Mouse (Mus musculus) C2C12 (cell line): ENCODE data around the gene Cdca3. TPM values are rescaled to one million over a fixed set of nuclear protein-coding genes. Genes with fewer than 3 reads are reported as not detected.
"Not testable (repeated sequence)": the region's sequence is repeated elsewhere in the genome, so short reads cannot be mapped to it uniquely, and the experiment has no call there.

Experiments
- H3K27me3 ChIP-seq: one replicate; pipeline ENCODE4 v1.6.1; 2011; ENCODE audit not compliant: control insufficient read depth, insufficient read depth, insufficient read length
- H3K36me3 ChIP-seq: one replicate; pipeline ENCODE4 v1.6.1; 2011; ENCODE audit not compliant: control insufficient read depth, insufficient read depth
- H3K4me3 ChIP-seq: one replicate; pipeline ENCODE4 v1.5.1; 2011; ENCODE audit warnings: mild to moderate bottlenecking, control low read depth; ENCODE audit not compliant: poor library complexity, insufficient read depth, severe bottlenecking
- H3K79me2 ChIP-seq: one replicate; pipeline ENCODE4 v1.6.1; 2011; ENCODE audit not compliant: control insufficient read depth, insufficient read depth
- H3K79me3 ChIP-seq: one replicate; pipeline ENCODE4 v1.6.1; 2011; ENCODE audit warnings: low read depth, control low read depth
- H3ac ChIP-seq: one replicate; pipeline ENCODE3; 2011; ENCODE audit warnings: low read depth; ENCODE audit not compliant: control insufficient read depth, insufficient read length
- CEBPB ChIP-seq: IDR thresholded peaks from one replicate; pipeline ENCODE4 v1.6.1; 2011; ENCODE audit warnings: low read depth, mild to moderate bottlenecking, control low read depth, moderate library complexity
- CTCF ChIP-seq: IDR thresholded peaks from one replicate; pipeline ENCODE4 v1.5.1; 2011; ENCODE audit not compliant: control insufficient read depth, insufficient read depth, insufficient read length
- FOSL1 ChIP-seq: IDR thresholded peaks from one replicate; pipeline ENCODE4 v1.8.0; 2011; ENCODE audit warnings: mild to moderate bottlenecking, low read length; ENCODE audit not compliant: poor library complexity, insufficient read depth, severe bottlenecking
- MAX ChIP-seq: IDR thresholded peaks from one replicate; pipeline ENCODE4 v1.6.1; 2011; ENCODE audit warnings: mild to moderate bottlenecking, control low read depth
- MYOD1 ChIP-seq: IDR thresholded peaks from one replicate; pipeline ENCODE4 v1.6.1; 2011; ENCODE audit warnings: low read depth; ENCODE audit not compliant: control insufficient read depth, insufficient read length
- MYOG ChIP-seq: IDR thresholded peaks from one replicate; pipeline ENCODE4 v1.6.1; 2011; ENCODE audit not compliant: control insufficient read depth, insufficient read length; ENCODE audit errors: extremely low read depth
- USF1 ChIP-seq: IDR thresholded peaks from one replicate; pipeline ENCODE4 v1.6.1; 2011; ENCODE audit warnings: low read depth, mild to moderate bottlenecking, control low read depth, moderate library complexity
- polyA plus RNA-seq: library from polyadenylated mRNA; unstranded; fragments of >200 nt; fragmentation: generic; extraction: Trizol; gene quantifications from one replicate; pipeline ENCODE4 v1.2.1, GENCODE M21; 2012; ENCODE audit warnings: missing spikeins

Cdca3 gene
- polyA plus RNA-seq, 1 experiment: 69.9 TPM

GRCm38 (mm10) chr6:124803061-124803460 lies 26.3 kb upstream of the Cdca3 start:
- Histone ChIP-seq H3ac (no peak overlapping the region), H3K4me3 (no peak overlapping the region)
- TF ChIP-seq MYOG (no peak), FOSL1 (no peak), CTCF (no peak), MYOD1 (no peak), USF1 (no peak), CEBPB (no peak), MAX (no peak)

GRCm38 (mm10) chr6:124803691-124804090 lies 25.7 kb upstream of the Cdca3 start:
- H3K36me3 ChIP-seq, H3K4me3 ChIP-seq, H3K27me3 ChIP-seq, H3K79me3 ChIP-seq, H3ac ChIP-seq, H3K79me2 ChIP-seq: not testable (repeated sequence)

More at GRCm38 (mm10) chr6:124803061-124803460, 26.3 kb upstream of the Cdca3 start:
- Histone ChIP-seq H3K27me3 (no peaks in the 10 kb centered on the region), H3K79me2 (no peaks in the 10 kb centered on the region), H3K36me3 (no peaks in the 10 kb centered on the region), H3K79me3 (no peaks in the 10 kb centered on the region)

- H3K27me3 ChIP-seq: no peaks in the 10 kb centered on the region
- no peak overlapping the region for H3ac ChIP-seq
- no peak for TF ChIP-seq USF1
- TF ChIP-seq MYOD1: no peak
- no peak for TF ChIP-seq MYOG
- TF ChIP-seq CTCF: no peak
- TF ChIP-seq FOSL1: no peak
- TF ChIP-seq MAX: no peak
- no peak for TF ChIP-seq CEBPB
- H3K36me3 ChIP-seq: no peaks in the 10 kb centered on the region
- peaks cover 1% of the 10 kb centered on the region for H3K79me3 ChIP-seq
- no peaks in the 10 kb centered on the region for H3K79me2 ChIP-seq
- H3K4me3 ChIP-seq: no peak overlapping the region
These were observed 25.0 kb upstream of the Cdca3 start for GRCm38 (mm10) chr6:124804341-124804740.

- Histone ChIP-seq H3K79me3 (peaks cover 6% of the 10 kb centered on the region), H3K4me3 (peak overlapping the region; percentile 22), H3K27me3 (no peaks in the 10 kb centered on the region), H3K36me3 (peaks cover 10% of the 10 kb centered on the region), H3ac (peak overlapping the region; percentile 46), H3K79me2 (peaks cover 9% of the 10 kb centered on the region)
- TF ChIP-seq FOSL1: peak; percentile 10
- TF ChIP-seq MAX: peak; percentile 40
- TF ChIP-seq CEBPB: peak; percentile 32
- no peak for TF ChIP-seq CTCF
These were observed 23.7 kb upstream of the Cdca3 start for GRCm38 (mm10) chr6:124805341-124806321.

- Histone ChIP-seq H3ac (no peak overlapping the region), H3K36me3 (peaks cover 20% of the 10 kb centered on the region), H3K4me3 (no peak overlapping the region), H3K79me2 (peaks cover 14% of the 10 kb centered on the region), H3K27me3 (no peaks in the 10 kb centered on the region), H3K79me3 (peaks cover 10% of the 10 kb centered on the region)
- TF ChIP-seq MYOD1: no peak
- TF ChIP-seq MAX: no peak
- no peak for TF ChIP-seq USF1
- TF ChIP-seq MYOG: no peak
- no peak for TF ChIP-seq FOSL1
- TF ChIP-seq CEBPB: no peak
- TF ChIP-seq CTCF: no peak
These were observed 22.8 kb upstream of the Cdca3 start for GRCm38 (mm10) chr6:124806446-124807140.

- H3K36me3 ChIP-seq: peaks cover 27% of the 10 kb centered on the region
- peaks cover 17% of the 10 kb centered on the region for H3K79me3 ChIP-seq
- H3ac ChIP-seq: no peak overlapping the region
- H3K79me2 ChIP-seq: peaks cover 22% of the 10 kb centered on the region
- H3K4me3 ChIP-seq: no peak overlapping the region
- H3K27me3 ChIP-seq: no peaks in the 10 kb centered on the region
- TF ChIP-seq USF1 (no peak), CEBPB (no peak), MYOD1 (no peak), MAX (no peak), MYOG (no peak), FOSL1 (no peak), CTCF (no peak)
These were observed 22.0 kb upstream of the Cdca3 start for GRCm38 (mm10) chr6:124807366-124807765.
